Mouse (Mus musculus): ENCODE data around the gene Ergic1.

DNA sequence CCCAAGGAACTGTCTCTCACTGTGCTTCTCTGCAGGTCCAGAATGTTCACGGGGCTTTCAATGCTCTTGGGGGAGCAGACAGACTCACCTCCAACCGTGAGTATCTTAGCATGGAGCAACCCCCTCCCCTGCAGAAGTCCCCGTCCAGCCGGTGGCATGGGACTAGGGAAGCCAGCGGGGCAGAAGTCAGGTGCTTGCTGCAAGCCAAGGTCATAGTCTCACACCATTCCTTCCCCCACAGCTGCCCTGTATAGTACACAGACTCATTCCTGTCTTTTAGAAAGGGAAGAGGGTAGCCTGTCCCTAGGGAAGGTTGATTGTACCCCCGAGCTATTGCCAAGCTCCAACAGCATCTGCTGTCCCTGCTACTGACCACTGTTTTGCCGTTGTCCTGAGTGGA lies 74.7 kb downstream of the Ergic1 start:
- TF ChIP-seq POLR2A (IDR thresholded peaks at IDR 0.05; ENCODE audit: borderline replicate concordance, extremely low read depth, insufficient read depth, insufficient read length, poor library complexity, severe bottlenecking) (no peak), CTCF (IDR thresholded peaks at IDR 0.05; ENCODE audit: borderline replicate concordance, extremely low read depth, insufficient read depth, insufficient read length) (no peak)

Data from brain, embryonic 14.5 days (tissue).